Mouse (Mus musculus) myocyte (in vitro differentiated cells): ENCODE measurements around the gene Plcg2.

ENCODE experiments used
- E2F4 ChIP-seq: IDR thresholded peaks from one replicate; pipeline ENCODE4 v1.6.1; 2011; ENCODE audit warnings: mild to moderate bottlenecking, control low read depth, moderate library complexity; ENCODE audit not compliant: insufficient read depth
- MAX ChIP-seq: IDR thresholded peaks from one replicate; pipeline ENCODE4 v1.6.1; 2011; ENCODE audit warnings: low read depth, mild to moderate bottlenecking, control low read depth
- MYOD1 ChIP-seq, 3 experiments: IDR thresholded peaks; one replicate each; pipeline ENCODE4 v1.6.1; 2011; ENCODE audit warnings: control low read depth in 2 of 3, low read depth in 2 of 3, mild to moderate bottlenecking in 2 of 3, moderate library complexity in 1 of 3; ENCODE audit not compliant: insufficient read length in 2 of 3, control insufficient read depth in 1 of 3
- POLR2A ChIP-seq: IDR thresholded peaks from one replicate; pipeline ENCODE4 v1.6.1; 2011; ENCODE audit warnings: low read depth, mild to moderate bottlenecking, control low read depth, moderate library complexity; ENCODE audit not compliant: insufficient read length
- POLR2AphosphoS2 ChIP-seq: IDR thresholded peaks from one replicate; pipeline ENCODE4 v1.6.1; 2011; ENCODE audit warnings: low read depth, control low read depth; ENCODE audit not compliant: insufficient read length
- SRF ChIP-seq: IDR thresholded peaks from one replicate; pipeline ENCODE4 v1.6.1; 2011; ENCODE audit warnings: low read depth; ENCODE audit not compliant: control insufficient read depth, insufficient read length
- TCF12 ChIP-seq: IDR thresholded peaks from one replicate; pipeline ENCODE4 v1.6.1; 2011; ENCODE audit warnings: mild to moderate bottlenecking, control low read depth; ENCODE audit not compliant: poor library complexity, insufficient read depth, severe bottlenecking
- TCF3 ChIP-seq: IDR thresholded peaks from one replicate; pipeline ENCODE4 v1.6.1; 2011; ENCODE audit warnings: low read depth, control low read depth; ENCODE audit not compliant: insufficient read length

GRCm38 (mm10) chr8:117474944-117475343 lies 23.1 kb upstream of the Plcg2 start:
- TF ChIP-seq TCF12 (no peak), TCF3 (no peak), POLR2AphosphoS2 (no peak), POLR2A (no peak), E2F4 (no peak), SRF (no peak), MAX (no peak), MYOD1 (IDR thresholded peaks at IDR 0.05; ENCODE audit: control insufficient read depth in 1 of 3, insufficient read length in 2 of 3, low read depth in 2 of 3) (no peak)
